Mouse (Mus musculus): Measurements from ENCODE around the gene Muc5b. TPM values are rescaled to one million over a fixed set of nuclear protein-coding genes. Genes with fewer than 3 reads are reported as not detected.
A peak's percentile ranks its signal among the peaks of the same experiment; 100 is the strongest.

The Muc5b gene
- polyA plus RNA-seq, 1 experiment = under 0.01 TPM

DNA sequence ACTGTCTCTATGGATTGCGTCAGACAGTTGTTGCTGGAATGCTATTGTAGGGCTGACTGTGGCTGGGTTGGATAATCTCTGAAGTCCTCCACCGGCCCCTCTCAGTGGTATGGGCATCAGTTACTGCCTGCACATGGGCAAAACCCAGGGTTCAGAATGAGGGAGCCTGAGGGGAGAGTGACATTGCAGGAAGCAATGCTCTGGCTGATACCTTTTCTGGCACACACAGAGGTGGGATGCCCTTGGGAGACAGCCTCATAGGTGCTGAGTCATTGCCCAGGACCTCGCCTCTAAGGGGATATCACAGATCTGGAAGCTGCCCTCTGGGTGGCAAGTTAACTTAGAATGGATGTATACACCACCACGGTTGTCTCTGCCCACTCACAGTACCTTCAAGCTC lies 25.5 kb upstream of the Muc5b start:
- no peaks in the 10 kb centered on the region for H3K79me2 ChIP-seq (ENCODE audit: control insufficient read depth, insufficient read depth)
- H3K79me3 ChIP-seq (ENCODE audit: low read depth) = no peaks in the 10 kb centered on the region
- H3ac ChIP-seq (ENCODE audit: control insufficient read depth, insufficient read length, low read depth) = no peak overlapping the region
- H3K4me3 ChIP-seq (ENCODE audit: insufficient read depth, poor library complexity, severe bottlenecking) = no peak overlapping the region
- TF ChIP-seq MAX (IDR thresholded peaks at IDR 0.05) (no peak), CEBPB (IDR thresholded peaks at IDR 0.05; ENCODE audit: low read depth) (peak; percentile 20), FOSL1 (IDR thresholded peaks at IDR 0.05; ENCODE audit: insufficient read depth, low read length, poor library complexity, severe bottlenecking) (no peak)
- H3K27me3 ChIP-seq (ENCODE audit: control insufficient read depth, insufficient read depth, insufficient read length) = peaks cover 10% of the 10 kb centered on the region
- no peaks in the 10 kb centered on the region for H3K36me3 ChIP-seq (ENCODE audit: control insufficient read depth, insufficient read depth)

DNA sequence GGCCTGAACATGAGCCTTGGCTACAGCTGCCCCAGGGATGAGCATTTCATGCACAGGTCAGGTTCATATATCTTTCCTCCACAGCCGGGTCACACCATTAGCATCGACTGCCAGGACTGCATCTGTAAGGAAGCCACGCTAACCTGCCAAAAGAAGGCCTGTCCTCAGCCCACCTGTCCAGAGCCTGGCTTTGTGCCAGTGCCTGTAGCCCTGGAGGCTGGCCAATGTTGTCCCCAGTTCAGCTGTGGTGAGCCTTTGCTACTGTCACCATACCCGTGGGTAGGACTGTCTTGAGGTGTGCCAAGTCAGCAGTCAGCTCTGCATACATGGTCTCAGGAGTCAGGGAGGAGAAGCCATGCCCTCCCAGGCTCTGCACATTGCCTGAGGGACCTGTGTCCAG lies 23.5 kb upstream of the Muc5b start:
- no peak for TF ChIP-seq CTCF (IDR thresholded peaks at IDR 0.05; ENCODE audit: control insufficient read depth, insufficient read depth, insufficient read length)
- TF ChIP-seq MYOG (IDR thresholded peaks at IDR 0.05; ENCODE audit: control insufficient read depth, extremely low read depth, insufficient read length) = no peak
- no peak for TF ChIP-seq MAX (IDR thresholded peaks at IDR 0.05)
- TF ChIP-seq MYOD1 (IDR thresholded peaks at IDR 0.05; ENCODE audit: control insufficient read depth, insufficient read length, low read depth) = no peak
- no peak for TF ChIP-seq CEBPB (IDR thresholded peaks at IDR 0.05; ENCODE audit: low read depth)
- TF ChIP-seq USF1 (IDR thresholded peaks at IDR 0.05; ENCODE audit: low read depth) = no peak
- TF ChIP-seq FOSL1 (IDR thresholded peaks at IDR 0.05; ENCODE audit: insufficient read depth, low read length, poor library complexity, severe bottlenecking) = no peak
- Histone ChIP-seq H3K36me3 (ENCODE audit: control insufficient read depth, insufficient read depth) (no peaks in the 10 kb centered on the region), H3K4me3 (ENCODE audit: insufficient read depth, poor library complexity, severe bottlenecking) (no peak overlapping the region), H3ac (ENCODE audit: control insufficient read depth, insufficient read length, low read depth) (no peak overlapping the region), H3K27me3 (ENCODE audit: control insufficient read depth, insufficient read depth, insufficient read length) (peaks cover 17% of the 10 kb centered on the region), H3K79me2 (ENCODE audit: control insufficient read depth, insufficient read depth) (no peaks in the 10 kb centered on the region), H3K79me3 (ENCODE audit: low read depth) (no peaks in the 10 kb centered on the region)

DNA sequence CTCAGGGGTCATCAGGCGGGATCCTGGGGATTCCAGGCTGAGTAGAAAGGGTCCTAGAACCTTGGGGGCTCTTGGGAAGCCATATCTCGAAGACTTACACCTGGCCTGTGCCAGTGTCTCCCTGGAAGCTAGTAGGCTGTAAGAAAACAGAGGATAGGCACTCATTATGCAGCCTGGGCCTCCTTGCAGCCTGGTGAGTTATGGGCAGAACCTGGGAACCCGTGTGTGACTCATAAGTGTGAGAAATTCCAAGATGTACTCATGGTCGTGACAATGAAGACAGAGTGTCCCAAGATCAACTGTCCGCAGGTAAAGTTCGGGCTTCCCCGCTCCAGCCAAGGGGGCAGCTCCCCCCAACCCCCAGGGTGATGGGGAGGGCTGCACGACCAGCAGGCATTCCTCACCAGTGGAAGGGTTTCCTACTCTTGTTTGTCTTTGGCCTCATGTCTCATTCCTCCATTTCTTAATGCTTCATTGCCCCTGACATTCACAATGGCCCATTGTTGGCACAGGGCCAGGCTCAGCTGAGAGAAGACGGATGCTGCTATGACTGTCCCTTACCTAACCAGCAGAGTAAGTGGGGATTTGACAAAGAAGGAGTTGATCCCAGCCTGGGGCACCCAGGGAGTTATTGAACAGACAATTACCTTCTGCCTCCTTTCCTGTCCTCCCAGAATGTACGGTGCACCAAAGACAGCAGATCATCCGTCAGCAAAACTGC lies 21.4 kb upstream of the Muc5b start:
- TF ChIP-seq FOSL1 (IDR thresholded peaks at IDR 0.05; ENCODE audit: insufficient read depth, low read length, poor library complexity, severe bottlenecking) = no peak
- TF ChIP-seq USF1 (IDR thresholded peaks at IDR 0.05; ENCODE audit: low read depth) = no peak
- no peak for TF ChIP-seq CTCF (IDR thresholded peaks at IDR 0.05; ENCODE audit: control insufficient read depth, insufficient read depth, insufficient read length)
- TF ChIP-seq MYOG (IDR thresholded peaks at IDR 0.05; ENCODE audit: control insufficient read depth, extremely low read depth, insufficient read length) = no peak
- no peak for TF ChIP-seq MYOD1 (IDR thresholded peaks at IDR 0.05; ENCODE audit: control insufficient read depth, insufficient read length, low read depth)
- TF ChIP-seq CEBPB (IDR thresholded peaks at IDR 0.05; ENCODE audit: low read depth) = no peak
- TF ChIP-seq MAX (IDR thresholded peaks at IDR 0.05) = no peak
- H3K79me3 ChIP-seq (ENCODE audit: low read depth) = no peaks in the 10 kb centered on the region
- no peaks in the 10 kb centered on the region for H3K36me3 ChIP-seq (ENCODE audit: control insufficient read depth, insufficient read depth)
- peaks cover 22% of the 10 kb centered on the region for H3K27me3 ChIP-seq (ENCODE audit: control insufficient read depth, insufficient read depth, insufficient read length)
- H3K79me2 ChIP-seq (ENCODE audit: control insufficient read depth, insufficient read depth) = no peaks in the 10 kb centered on the region
- no peak overlapping the region for H3K4me3 ChIP-seq (ENCODE audit: insufficient read depth, poor library complexity, severe bottlenecking)
- H3ac ChIP-seq (ENCODE audit: control insufficient read depth, insufficient read length, low read depth) = no peak overlapping the region

DNA sequence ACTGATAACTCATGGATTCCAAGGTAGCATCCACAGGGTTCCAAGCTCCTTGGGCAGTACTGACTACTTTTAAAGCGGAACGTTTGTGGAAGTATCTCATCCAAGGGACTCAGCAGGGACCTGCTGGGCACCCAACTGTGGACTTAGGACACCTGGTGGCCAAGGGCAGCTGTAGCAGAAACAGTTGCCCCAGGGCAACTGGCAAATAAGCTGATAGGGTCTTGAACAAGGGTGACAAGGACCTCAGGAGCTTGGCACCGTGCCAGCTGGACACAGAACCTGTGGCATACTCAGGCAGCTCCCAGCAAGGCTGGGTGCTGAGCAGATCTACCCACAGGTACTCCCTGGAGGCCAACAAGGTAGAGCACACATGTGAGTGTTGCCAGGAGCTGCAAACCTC lies 20.6 kb upstream of the Muc5b start:
- Histone ChIP-seq H3K79me3 (ENCODE audit: low read depth) (no peaks in the 10 kb centered on the region), H3ac (ENCODE audit: control insufficient read depth, insufficient read length, low read depth) (no peak overlapping the region), H3K79me2 (ENCODE audit: control insufficient read depth, insufficient read depth) (no peaks in the 10 kb centered on the region), H3K4me3 (ENCODE audit: insufficient read depth, poor library complexity, severe bottlenecking) (no peak overlapping the region), H3K36me3 (ENCODE audit: control insufficient read depth, insufficient read depth) (no peaks in the 10 kb centered on the region), H3K27me3 (ENCODE audit: control insufficient read depth, insufficient read depth, insufficient read length) (peaks cover 26% of the 10 kb centered on the region)
- TF ChIP-seq FOSL1 (IDR thresholded peaks at IDR 0.05; ENCODE audit: insufficient read depth, low read length, poor library complexity, severe bottlenecking) = no peak
- no peak for TF ChIP-seq USF1 (IDR thresholded peaks at IDR 0.05; ENCODE audit: low read depth)
- TF ChIP-seq MYOG (IDR thresholded peaks at IDR 0.05; ENCODE audit: control insufficient read depth, extremely low read depth, insufficient read length) = no peak
- no peak for TF ChIP-seq CTCF (IDR thresholded peaks at IDR 0.05; ENCODE audit: control insufficient read depth, insufficient read depth, insufficient read length)
- TF ChIP-seq CEBPB (IDR thresholded peaks at IDR 0.05; ENCODE audit: low read depth) = no peak
- TF ChIP-seq MAX (IDR thresholded peaks at IDR 0.05) = no peak
- TF ChIP-seq MYOD1 (IDR thresholded peaks at IDR 0.05; ENCODE audit: control insufficient read depth, insufficient read length, low read depth) = no peak

DNA sequence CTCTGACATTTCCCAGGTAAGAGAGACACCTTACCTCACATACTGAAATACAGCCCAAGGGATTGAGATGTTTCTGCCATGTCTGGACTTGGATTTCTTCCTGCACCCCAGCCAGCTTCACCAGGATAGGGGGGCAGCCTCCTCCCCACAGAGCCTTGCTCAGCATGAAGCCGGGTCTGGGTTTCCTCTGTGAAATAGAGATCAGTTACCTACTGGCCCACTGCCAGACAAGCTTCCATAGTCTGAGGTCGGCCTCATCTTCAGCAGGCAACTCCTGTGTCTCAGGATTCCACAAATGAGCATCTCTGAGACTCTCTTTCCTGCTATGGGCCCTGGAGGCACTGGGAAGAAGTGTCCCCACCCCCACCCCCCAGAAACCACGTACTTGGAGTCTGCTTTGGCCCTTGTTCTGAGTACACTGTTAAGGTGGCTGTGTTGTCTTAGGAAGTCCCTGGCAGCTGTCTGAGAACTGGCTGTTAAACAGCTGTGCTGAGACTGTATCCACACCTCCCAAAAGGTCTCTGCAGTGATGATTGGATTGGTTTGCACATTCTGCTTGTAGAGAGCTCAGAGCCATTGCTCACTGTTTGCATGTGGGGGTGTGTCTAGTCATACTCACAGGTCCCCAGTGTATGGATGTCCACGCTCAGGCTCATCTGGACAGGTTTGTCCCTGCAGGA lies 16.1 kb upstream of the Muc5b start:
- H3K36me3 ChIP-seq (ENCODE audit: control insufficient read depth, insufficient read depth) = no peaks in the 10 kb centered on the region
- no peaks in the 10 kb centered on the region for H3K79me3 ChIP-seq (ENCODE audit: low read depth)
- H3K79me2 ChIP-seq (ENCODE audit: control insufficient read depth, insufficient read depth) = no peaks in the 10 kb centered on the region
- H3K4me3 ChIP-seq (ENCODE audit: insufficient read depth, poor library complexity, severe bottlenecking) = no peak overlapping the region
- H3K27me3 ChIP-seq (ENCODE audit: control insufficient read depth, insufficient read depth, insufficient read length) = peaks cover 51% of the 10 kb centered on the region
- H3ac ChIP-seq (ENCODE audit: control insufficient read depth, insufficient read length, low read depth) = no peak overlapping the region
- TF ChIP-seq MYOD1 (IDR thresholded peaks at IDR 0.05; ENCODE audit: control insufficient read depth, insufficient read length, low read depth) = no peak
- no peak for TF ChIP-seq USF1 (IDR thresholded peaks at IDR 0.05; ENCODE audit: low read depth)
- TF ChIP-seq FOSL1 (IDR thresholded peaks at IDR 0.05; ENCODE audit: insufficient read depth, low read length, poor library complexity, severe bottlenecking) = no peak
- no peak for TF ChIP-seq MYOG (IDR thresholded peaks at IDR 0.05; ENCODE audit: control insufficient read depth, extremely low read depth, insufficient read length)
- no peak for TF ChIP-seq CEBPB (IDR thresholded peaks at IDR 0.05; ENCODE audit: low read depth)
- no peak for TF ChIP-seq CTCF (IDR thresholded peaks at IDR 0.05; ENCODE audit: control insufficient read depth, insufficient read depth, insufficient read length)
- TF ChIP-seq MAX (IDR thresholded peaks at IDR 0.05) = no peak
